Mouse (Mus musculus) intestine, postnatal 0 days (tissue): ENCODE results near the gene March1. TPM values are rescaled to one million over a fixed set of nuclear protein-coding genes. Genes with fewer than 3 reads are reported as not detected.

Experiments
- ATAC-seq: fragments of 200-750 bp; cut with Nextera tagmentation; 2 replicates; pipeline ENCODE4 v1.8.0; 2017; ENCODE audit warnings: mild to moderate bottlenecking, moderate TSS enrichment, moderate library complexity
- H3K27ac ChIP-seq: fragments of 300-500 bp; sonication (generic); 2 replicates; pipeline ENCODE4 v1.5.1; 2014; ENCODE audit warnings: mild to moderate bottlenecking, low read depth, low read length, moderate library complexity
- H3K27me3 ChIP-seq: fragments of 300-500 bp; sonication (generic); replicated peaks from 2 replicates; pipeline ENCODE4 v1.6.1; 2014; ENCODE audit warnings: low read length, mixed read lengths; ENCODE audit not compliant: control insufficient read depth, insufficient read depth
- H3K36me3 ChIP-seq: fragments of 300-500 bp; sonication (generic); 2 replicates; pipeline ENCODE4 v1.6.1; 2014; ENCODE audit warnings: mild to moderate bottlenecking, moderate library complexity; ENCODE audit not compliant: control insufficient read depth, insufficient read depth
- H3K4me1 ChIP-seq: fragments of 300-500 bp; sonication (generic); replicated peaks from 2 replicates; pipeline ENCODE4 v1.6.1; 2014; ENCODE audit warnings: antibody characterized with exemption, low read length, mixed read lengths; ENCODE audit not compliant: control insufficient read depth, insufficient read depth
- H3K4me2 ChIP-seq: fragments of 300-500 bp; sonication (generic); replicated peaks from 2 replicates; pipeline ENCODE4 v1.6.1; 2014; ENCODE audit warnings: low read depth, mild to moderate bottlenecking, moderate library complexity
- H3K4me3 ChIP-seq: fragments of 300-500 bp; sonication (generic); 2 replicates; pipeline ENCODE4 v1.5.1; 2014; ENCODE audit warnings: low read depth, low read length
- H3K9ac ChIP-seq: fragments of 300-500 bp; sonication (generic); 2 replicates; pipeline ENCODE4 v1.6.1; 2014; ENCODE audit warnings: mild to moderate bottlenecking, low read depth, low read length
- H3K9me3 ChIP-seq: fragments of 300-500 bp; sonication (generic); 2 replicates; pipeline ENCODE4 v1.6.1; 2016; ENCODE audit warnings: mixed run types; ENCODE audit not compliant: control insufficient read depth
- CTCF ChIP-seq: sonication (generic); IDR thresholded peaks from 2 replicates; pipeline ENCODE4 v1.5.1; 2016; ENCODE audit warnings: low read depth, mild to moderate bottlenecking, control low read depth, antibody characterized with exemption, moderate library complexity
- WGBS: fragments of 180-500 bp; shearing (Covaris S2); extraction: QIAGEN DNeasy Blood & Tissue Kit; methylation state at CpG from one replicate; pipeline ENCODE4 v1.1.7; 2014; 5-methylcytosine and 5-hydroxymethylcytosine counted together
- polyA plus RNA-seq: library from polyadenylated mRNA; unstranded; fragments of >200 nt; fragmentation: Nextera tagmentation; extraction: Ambion mirVana; gene quantifications from 2 replicates; pipeline ENCODE4 v1.2.1, GENCODE M21; 2015

Gene March1
- polyA plus RNA-seq, 1 experiment from 2014 or later, result 0.51 TPM

DNA sequence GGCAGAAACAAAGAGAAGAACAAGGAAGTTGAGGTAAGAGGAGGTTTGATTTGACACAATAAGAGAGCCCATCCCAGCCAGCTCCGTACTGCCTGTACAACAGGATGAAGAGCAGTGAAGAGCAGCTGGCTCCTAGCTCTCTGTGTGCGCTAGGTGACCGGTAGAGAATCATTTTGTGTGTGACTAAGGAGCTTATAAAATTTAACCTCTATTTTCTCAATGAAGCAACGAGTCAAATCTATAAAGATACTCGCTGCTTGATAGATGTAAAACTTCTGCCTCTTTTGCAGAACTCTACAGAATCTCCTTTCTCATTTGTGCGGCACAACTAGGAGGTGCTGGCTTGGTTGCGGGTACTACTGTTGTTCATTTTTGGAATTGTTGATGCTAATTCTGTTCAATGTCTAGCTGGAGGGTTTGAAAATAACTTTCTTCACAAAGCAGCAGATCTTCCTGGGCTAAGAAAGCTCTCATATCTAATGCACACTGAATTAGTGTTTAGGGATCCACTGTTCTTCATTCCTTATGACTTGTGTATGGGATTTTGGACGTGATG is 349.6 kb downstream of the March1 start:
- Histone ChIP-seq H3K9me3 (no peaks in the 10 kb centered on the region), H3K4me3 (no peak overlapping the region), H3K27ac (no peak overlapping the region), H3K27me3 (no peaks in the 10 kb centered on the region), H3K4me1 (no peaks in the 10 kb centered on the region), H3K9ac (no peak overlapping the region), H3K36me3 (no peaks in the 10 kb centered on the region), H3K4me2 (no peak overlapping the region)
- no peak for ATAC-seq
- 76% methylated on average over 8 of the region's 8 CpGs for WGBS
- TF ChIP-seq CTCF, result no peak

DNA sequence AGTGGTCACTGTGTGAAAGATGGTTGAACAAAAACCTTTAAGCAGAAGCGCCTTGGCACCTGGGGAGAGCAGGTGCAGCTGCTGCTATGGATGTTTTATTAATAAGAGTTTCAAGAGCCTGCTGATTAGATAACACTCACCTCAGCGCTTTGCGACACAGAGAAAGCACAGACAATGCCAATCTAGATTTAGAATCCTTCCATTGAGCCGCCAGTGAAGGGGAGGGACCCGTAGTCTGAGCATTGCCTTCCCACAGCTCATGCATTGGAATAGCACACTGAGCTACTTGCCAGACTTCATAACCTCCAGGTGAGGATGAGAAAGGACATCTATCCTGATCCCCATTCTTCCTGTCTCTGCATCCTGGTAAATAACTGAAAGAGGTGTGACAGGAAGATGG is 359.2 kb downstream of the March1 start:
- Histone ChIP-seq H3K4me3 (no peak overlapping the region), H3K4me2 (no peak overlapping the region), H3K4me1 (no peaks in the 10 kb centered on the region), H3K9me3 (no peaks in the 10 kb centered on the region), H3K27ac (no peak overlapping the region), H3K9ac (no peak overlapping the region), H3K27me3 (no peaks in the 10 kb centered on the region), H3K36me3 (no peaks in the 10 kb centered on the region)
- 68% methylated on average over 5 of the region's 5 CpGs for WGBS
- no peak for TF ChIP-seq CTCF
- ATAC-seq, result no peak

DNA sequence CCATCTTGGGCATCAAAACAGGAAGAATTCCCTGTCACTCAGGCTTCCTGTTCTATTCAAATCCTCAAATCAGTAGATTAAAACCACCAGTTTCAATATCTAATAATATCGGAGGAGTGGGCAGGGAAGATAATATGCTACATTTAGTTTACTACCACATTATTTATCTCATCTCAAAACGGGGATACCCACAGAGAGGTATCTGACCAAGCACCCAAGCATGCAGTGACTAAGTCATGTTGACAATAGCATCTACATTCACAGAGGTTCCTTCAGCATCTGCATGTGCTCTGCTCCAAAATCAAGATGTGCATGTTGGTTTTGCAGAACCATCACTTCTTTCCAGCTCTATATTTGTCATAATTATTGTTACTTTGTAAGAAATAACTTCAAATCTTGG is 364.3 kb downstream of the March1 start:
- Histone ChIP-seq H3K27me3 (no peaks in the 10 kb centered on the region), H3K9me3 (no peaks in the 10 kb centered on the region), H3K36me3 (no peaks in the 10 kb centered on the region), H3K4me1 (no peaks in the 10 kb centered on the region), H3K27ac (no peak overlapping the region), H3K9ac (no peak overlapping the region), H3K4me3 (no peak overlapping the region), H3K4me2 (no peak overlapping the region)
- no peak for TF ChIP-seq CTCF
- ATAC-seq, result no peak
- 81% methylated on average over 2 of the region's 2 CpGs for WGBS

DNA sequence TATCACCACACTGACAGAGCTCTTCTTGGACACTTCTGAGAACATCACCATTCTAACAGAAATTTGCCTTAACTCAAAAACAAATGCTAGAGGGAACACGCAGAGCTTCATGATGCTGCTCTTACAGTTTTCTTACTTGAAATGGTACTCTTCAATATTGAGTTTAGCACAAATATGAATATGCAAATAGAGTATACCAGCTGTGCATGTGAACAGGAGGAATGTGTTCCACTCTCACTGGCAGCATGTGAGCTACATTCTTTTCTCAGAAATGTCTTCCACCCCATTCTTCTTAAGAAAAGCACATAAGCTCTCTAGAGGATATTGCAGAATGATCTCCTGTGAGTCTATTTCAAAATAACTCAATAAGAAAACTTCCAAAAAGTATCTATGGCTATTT is 370.0 kb downstream of the March1 start:
- no peak for ATAC-seq
- WGBS, result 85% methylated on average over 1 of the region's 1 CpGs

DNA sequence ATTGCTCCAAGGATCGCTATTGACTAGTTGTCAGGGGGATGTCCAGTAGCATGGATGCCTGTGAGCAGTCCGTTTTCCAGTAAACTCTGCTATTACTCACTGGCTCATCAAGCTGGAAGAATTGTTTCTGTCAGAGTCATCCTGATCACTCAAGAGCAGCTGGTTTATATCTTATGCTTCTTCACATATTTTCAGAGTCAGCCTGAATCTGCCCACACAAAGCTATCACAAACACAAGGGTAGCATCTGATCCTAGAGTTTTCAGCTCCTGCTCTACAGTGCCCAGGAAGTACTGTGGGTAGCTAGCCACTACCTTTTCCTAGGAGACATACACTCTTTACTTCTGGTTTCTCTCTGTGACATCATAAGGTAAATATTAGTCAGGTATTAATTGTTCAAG is 405.1 kb downstream of the March1 start:
- WGBS, result 82% methylated on average over 2 of the region's 2 CpGs
- Histone ChIP-seq H3K4me2 (no peak overlapping the region), H3K9me3 (no peaks in the 10 kb centered on the region), H3K36me3 (no peaks in the 10 kb centered on the region), H3K4me3 (no peak overlapping the region), H3K4me1 (no peaks in the 10 kb centered on the region), H3K27ac (no peak overlapping the region), H3K9ac (no peak overlapping the region), H3K27me3 (no peaks in the 10 kb centered on the region)
- no peak for ATAC-seq
- no peak for TF ChIP-seq CTCF

More for the DNA sequence above, 370.0 kb downstream of the March1 start:
- Histone ChIP-seq H3K27me3 (no peaks in the 10 kb centered on the region), H3K4me1 (no peaks in the 10 kb centered on the region), H3K4me2 (no peak overlapping the region), H3K4me3 (no peak overlapping the region), H3K9ac (no peak overlapping the region), H3K36me3 (no peaks in the 10 kb centered on the region), H3K27ac (no peak overlapping the region), H3K9me3 (no peaks in the 10 kb centered on the region)
- TF ChIP-seq CTCF, result no peak

DNA sequence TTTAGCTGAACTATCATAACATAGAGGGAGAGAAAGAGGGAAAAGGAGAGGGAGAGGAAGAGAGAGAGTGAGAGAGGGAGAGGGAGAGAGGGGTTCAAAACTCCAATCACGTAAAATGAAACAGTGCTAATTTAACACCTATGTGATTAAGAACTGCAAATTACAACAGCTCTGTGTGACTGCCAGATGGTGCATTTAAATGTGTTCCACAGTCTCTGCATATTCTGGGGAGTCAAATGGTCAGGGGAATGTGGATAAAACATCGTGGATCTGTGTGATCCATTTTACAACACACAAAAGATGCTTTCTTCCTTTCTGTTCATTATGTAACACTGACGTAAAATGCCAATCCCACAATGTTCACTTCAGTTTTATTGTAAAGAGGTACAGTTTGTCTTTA is 416.0 kb downstream of the March1 start:
- ATAC-seq, result no peak
- Histone ChIP-seq H3K9ac (no peak overlapping the region), H3K27me3 (no peaks in the 10 kb centered on the region), H3K36me3 (no peaks in the 10 kb centered on the region), H3K27ac (no peak overlapping the region), H3K4me2 (no peak overlapping the region), H3K4me3 (no peak overlapping the region), H3K9me3 (no peaks in the 10 kb centered on the region), H3K4me1 (no peaks in the 10 kb centered on the region)
- TF ChIP-seq CTCF, result no peak
- 75% methylated on average over 3 of the region's 3 CpGs for WGBS

GRCm38 (mm10) chr8:66034429-66034828 is 416.7 kb downstream of the March1 start:
- Histone ChIP-seq H3K9ac (no peak overlapping the region), H3K9me3 (no peaks in the 10 kb centered on the region), H3K4me2 (no peak overlapping the region), H3K4me3 (no peak overlapping the region), H3K27me3 (no peaks in the 10 kb centered on the region), H3K27ac (no peak overlapping the region), H3K4me1 (no peaks in the 10 kb centered on the region), H3K36me3 (no peaks in the 10 kb centered on the region)
- TF ChIP-seq CTCF, result no peak
- ATAC-seq, result no peak
- 84% methylated on average over 3 of the region's 3 CpGs for WGBS
